Comparison of ENCODE assay signal across 28 mouse cellular contexts in genomic region chr12:26059090-26059489, GRCm38 (mm10).
DNase-seq lines count a peak whose midpoint lies in the region; ATAC-seq and TF ChIP-seq lines count a peak whose summit lies in the region.
"Had no signal": no experiment of that assay in that cellular context is flagged by ENCODE, and none has a peak within 500 bp of the region (broad histone marks: within the 10 kb centered on the region; RNA-seq: fewer than 3 reads in every experiment).

No protein-coding gene starts in this region.

- no peak for ATAC-seq in neural tube, embryonic 15.5 days (ENCODE audit: low FRiP score)
- ATAC-seq in inflammation-experienced regulatory T-cells, adult 6 months: peak; percentile 45
- ATAC-seq in liver, embryonic 12.5 days: no peak
- ATAC-seq: forebrain, embryonic 15.5 days; hindbrain, embryonic 16.5 days; intestine, postnatal 0 days had no signal

- in situ Hi-C loops in CH12.LX (cut with MboI; ENCODE audit: low pct_ligation_motif_present, low pct_unique_long_range_greater_than_20kb, low sequenced_read_pairs): no loop called here

- no peaks in the 10 kb centered on the region for H3K9me3 ChIP-seq in neural tube, embryonic 15.5 days (replicated peaks)
- no peaks in the 10 kb centered on the region for H3K9me3 ChIP-seq in CH12.LX (replicated peaks; ENCODE audit: low read length)
- H3K9me3 ChIP-seq in liver, embryonic 12.5 days (replicated peaks): no peaks in the 10 kb centered on the region
- H3K9me3 ChIP-seq: embryonic facial prominence, embryonic 10.5 days; embryonic facial prominence, embryonic 13.5 days; forebrain, embryonic 12.5 days; forebrain, embryonic 15.5 days; heart, embryonic 12.5 days; heart, embryonic 15.5 days; hindbrain, embryonic 10.5 days; hindbrain, embryonic 13.5 days had no signal

- dilution Hi-C loops in CH12.LX (cut with MboI; ENCODE audit: extremely low pct_ligation_motif_present, extremely low pct_unique_long_range_greater_than_20kb, low sequenced_read_pairs): no loop called here

- H3K36me3 ChIP-seq in neural tube, embryonic 15.5 days: no peaks in the 10 kb centered on the region
- no peaks in the 10 kb centered on the region for H3K36me3 ChIP-seq in CH12.LX (replicated peaks in 1 of 2; ENCODE audit: control insufficient read depth in 1 of 2, insufficient read depth in 1 of 2, low read length in 1 of 2)
- no peaks in the 10 kb centered on the region for H3K36me3 ChIP-seq in liver, embryonic 12.5 days
- H3K36me3 ChIP-seq: embryonic facial prominence, embryonic 10.5 days; embryonic facial prominence, embryonic 13.5 days; forebrain, embryonic 12.5 days; forebrain, embryonic 15.5 days; heart, embryonic 12.5 days; heart, embryonic 15.5 days; hindbrain, embryonic 10.5 days; hindbrain, embryonic 13.5 days had no signal

- no peaks in the 10 kb centered on the region for H3K4me1 ChIP-seq in neural tube, embryonic 15.5 days
- H3K4me1 ChIP-seq in CH12.LX (ENCODE audit: control insufficient read depth in 1 of 2, insufficient read depth in 2 of 2): peaks cover 0 to 3% of the 10 kb centered on the region in 2 experiments; a peak in 1 of 4 replicates
- no peaks in the 10 kb centered on the region for H3K4me1 ChIP-seq in liver, embryonic 12.5 days
- H3K4me1 ChIP-seq: embryonic facial prominence, embryonic 13.5 days; forebrain, embryonic 12.5 days; forebrain, embryonic 15.5 days; heart, embryonic 12.5 days; heart, embryonic 15.5 days; hindbrain, embryonic 13.5 days had no signal

- H3K4me2 ChIP-seq in neural tube, embryonic 15.5 days: no peak overlapping the region
- no peak overlapping the region for H3K4me2 ChIP-seq in CH12.LX (ENCODE audit: insufficient read depth, low read depth, poor library complexity, severe bottlenecking)
- H3K4me2 ChIP-seq in liver, embryonic 12.5 days: no peak overlapping the region
- H3K4me2 ChIP-seq: embryonic facial prominence, embryonic 13.5 days; forebrain, embryonic 12.5 days; forebrain, embryonic 15.5 days; heart, embryonic 12.5 days; heart, embryonic 15.5 days; hindbrain, embryonic 13.5 days had no signal

- H3K27ac ChIP-seq in neural tube, embryonic 15.5 days (replicated peaks): no peak overlapping the region
- H3K27ac ChIP-seq in CH12.LX (ENCODE audit: insufficient read depth, low read depth): no peak overlapping the region
- H3K27ac ChIP-seq in liver, embryonic 12.5 days: no peak overlapping the region
- H3K27ac ChIP-seq: embryonic facial prominence, embryonic 10.5 days; embryonic facial prominence, embryonic 13.5 days; forebrain, embryonic 12.5 days; forebrain, embryonic 15.5 days; heart, embryonic 15.5 days; hindbrain, embryonic 10.5 days; hindbrain, embryonic 13.5 days had no signal

- peak; percentile 5 for DNase-seq in neural tube, embryonic 10.5 days (ENCODE audit: extremely low spot score, low spot score)
- DNase-seq in CH12.LX (ENCODE audit: extremely low read depth): peak; percentile 26
- no peak for DNase-seq in spleen, postnatal 14 days (ENCODE audit: low spot score in 2 of 2)
- DNase-seq: adrenal gland, adult 8-10 months; adrenal gland, postnatal 25 days; B cell, adult 2 months; cerebellum, adult 11-12 months; cerebellum, adult 8-10 months; cerebellum, postnatal 10 days; cerebellum, postnatal 36 days; embryo, embryonic 11 days; gastrocnemius, postnatal 36 days; heart, postnatal 10 days; heart, postnatal 36 days had no signal

- no peak for TF ChIP-seq CTCF in CH12.LX (conservative IDR thresholded peaks at IDR 0.05 in 1 of 2, IDR thresholded peaks at IDR 0.05 in 1 of 2; ENCODE audit: low read depth in 2 of 2, low read length in 2 of 2)

- no peak overlapping the region for H3K4me3 ChIP-seq in neural tube, embryonic 15.5 days (replicated peaks)
- H3K4me3 ChIP-seq in CH12.LX (replicated peaks in 1 of 3; ENCODE audit: low read depth in 2 of 3, low read length in 2 of 3, poor library complexity in 1 of 3): no peak overlapping the region
- H3K4me3 ChIP-seq in liver, embryonic 12.5 days: no peak overlapping the region
- H3K4me3 ChIP-seq: embryonic facial prominence, embryonic 10.5 days; embryonic facial prominence, embryonic 13.5 days; erythroblast, embryonic 14.5 days; forebrain, embryonic 12.5 days; forebrain, embryonic 15.5 days; heart, embryonic 12.5 days; heart, embryonic 15.5 days; hindbrain, embryonic 10.5 days; hindbrain, embryonic 13.5 days had no signal

- 95% methylated on average over 4 of the region's 4 CpGs for WGBS in neural tube, embryonic 15.5 days
- WGBS in liver, embryonic 12.5 days (ENCODE audit: insufficient replicate concordance): 66% methylated on average over 4 of the region's 4 CpGs

- H3K79me2 ChIP-seq in CH12.LX (replicated peaks; ENCODE audit: control insufficient read depth, extremely low read depth, insufficient read depth, poor library complexity, severe bottlenecking): no peaks in the 10 kb centered on the region

- H3K27me3 ChIP-seq in neural tube, embryonic 15.5 days (replicated peaks): no peaks in the 10 kb centered on the region
- H3K27me3 ChIP-seq in CH12.LX (replicated peaks): no peaks in the 10 kb centered on the region
- H3K27me3 ChIP-seq in liver, embryonic 12.5 days (replicated peaks): no peaks in the 10 kb centered on the region
- H3K27me3 ChIP-seq: embryonic facial prominence, embryonic 13.5 days; forebrain, embryonic 12.5 days; forebrain, embryonic 15.5 days; heart, embryonic 12.5 days; heart, embryonic 15.5 days; hindbrain, embryonic 13.5 days had no signal

- H3K9ac ChIP-seq in neural tube, embryonic 15.5 days (replicated peaks): no peak overlapping the region
- no peak overlapping the region for H3K9ac ChIP-seq in CH12.LX (ENCODE audit: insufficient read depth, low read depth)
- H3K9ac ChIP-seq in liver, embryonic 12.5 days: no peak overlapping the region
- H3K9ac ChIP-seq: embryonic facial prominence, embryonic 13.5 days; forebrain, embryonic 12.5 days; forebrain, embryonic 15.5 days; heart, embryonic 12.5 days; heart, embryonic 15.5 days; hindbrain, embryonic 13.5 days had no signal

- peak; percentile 79 for TF ChIP-seq EP300 in CH12.LX (IDR thresholded peaks at IDR 0.05; ENCODE audit: low read length)

- no peak for TF ChIP-seq RAD21 in CH12.LX (IDR thresholded peaks at IDR 0.05; ENCODE audit: low read depth, low read length)

- no peak for TF ChIP-seq POLR2A in CH12.LX (IDR thresholded peaks at IDR 0.05; ENCODE audit: low read depth, low read length)

TF ChIP-seq in CH12.LX, 34 proteins besides CTCF, POLR2A, EP300 and RAD21:
- no peak for TF ChIP-seq MYC (IDR thresholded peaks at IDR 0.05; ENCODE audit: low read depth, low read length)
- TF ChIP-seq BHLHE40 (IDR thresholded peaks at IDR 0.05; ENCODE audit: low read depth, low read length): peak; percentile 63
- no peak for TF ChIP-seq UBTF (IDR thresholded peaks at IDR 0.05; ENCODE audit: low read depth, low read length)
- TF ChIP-seq CHD2 (IDR thresholded peaks at IDR 0.05; ENCODE audit: low read length): no peak
- peak; percentile 43; the same call in 1 of the 2 replicates for TF ChIP-seq TCF12 (IDR thresholded peaks at IDR 0.05; ENCODE audit: low read depth, low read length)
- TF ChIP-seq MEF2A (IDR thresholded peaks at IDR 0.05; ENCODE audit: borderline replicate concordance, low read depth, low read length): no peak
- TF ChIP-seq USF1 (IDR thresholded peaks at IDR 0.05; ENCODE audit: low read depth, low read length): no peak
- no peak for TF ChIP-seq TBP (conservative IDR thresholded peaks at IDR 0.05; ENCODE audit: low read depth, low read length)
- TF ChIP-seq SIN3A (IDR thresholded peaks at IDR 0.05; ENCODE audit: low read length): no peak
- TF ChIP-seq NRF1 (IDR thresholded peaks at IDR 0.05; ENCODE audit: low read depth, low read length): no peak
- TF ChIP-seq MAX (IDR thresholded peaks at IDR 0.05; ENCODE audit: low read length): no peak
- no peak for TF ChIP-seq POLR2AphosphoS2 (IDR thresholded peaks at IDR 0.05; ENCODE audit: low read depth, low read length)
- TF ChIP-seq ZNF384 (IDR thresholded peaks at IDR 0.05; ENCODE audit: low read depth, low read length): no peak
- TF ChIP-seq NELFE (IDR thresholded peaks at IDR 0.05; ENCODE audit: low read depth, low read length): no peak
- TF ChIP-seq E2F4 (IDR thresholded peaks at IDR 0.05; ENCODE audit: insufficient replicate concordance, low read depth, low read length): no peak
- TF ChIP-seq ZKSCAN1 (IDR thresholded peaks at IDR 0.05; ENCODE audit: borderline replicate concordance, low read depth, low read length): no peak
- TF ChIP-seq PAX5 (IDR thresholded peaks at IDR 0.05; ENCODE audit: low read length): no peak
- TF ChIP-seq GABPA (IDR thresholded peaks at IDR 0.05; ENCODE audit: insufficient replicate concordance, low read depth, low read length): no peak
- TF ChIP-seq RCOR1 (conservative IDR thresholded peaks at IDR 0.05; ENCODE audit: low read depth, low read length): 0 out of 2 replicates have a peak, but pooled peaks have one; percentile 17
- no peak for TF ChIP-seq KAT2A (IDR thresholded peaks at IDR 0.05; ENCODE audit: insufficient replicate concordance, low read length)
- no peak for TF ChIP-seq MXI1 (IDR thresholded peaks at IDR 0.05; ENCODE audit: low read depth, low read length)
- no peak for TF ChIP-seq ETS1 (conservative IDR thresholded peaks at IDR 0.05; ENCODE audit: low read depth, low read length)
- TF ChIP-seq JUND (conservative IDR thresholded peaks at IDR 0.05; ENCODE audit: low read depth, low read length): peak; percentile 60; the same call in 1 of the 2 replicates
- no peak for TF ChIP-seq SMC3 (IDR thresholded peaks at IDR 0.05; ENCODE audit: low read depth, low read length)
- 0 out of 2 replicates have a peak, but pooled peaks have one; percentile 24 for TF ChIP-seq JUN (IDR thresholded peaks at IDR 0.05; ENCODE audit: insufficient read depth, low read depth, low read length)
- no peak for TF ChIP-seq ZMIZ1 (IDR thresholded peaks at IDR 0.05; ENCODE audit: low read depth, low read length)
- no peak for TF ChIP-seq ELF1 (IDR thresholded peaks at IDR 0.05; ENCODE audit: low read depth, low read length)
- TF ChIP-seq CHD1 (IDR thresholded peaks at IDR 0.05; ENCODE audit: low read depth, low read length): no peak
- TF ChIP-seq USF2 (conservative IDR thresholded peaks at IDR 0.05; ENCODE audit: low read depth, low read length): no peak
- no peak for TF ChIP-seq HCFC1 (IDR thresholded peaks at IDR 0.05; ENCODE audit: low read depth, low read length)
- TF ChIP-seq MAFK (IDR thresholded peaks at IDR 0.05; ENCODE audit: insufficient replicate concordance, low read length): no peak
- no peak for TF ChIP-seq ZC3H11A (IDR thresholded peaks at IDR 0.05; ENCODE audit: low read depth, low read length)
- TF ChIP-seq IRF4 (IDR thresholded peaks at IDR 0.05; ENCODE audit: low read depth, low read length): peak; percentile 80
- TF ChIP-seq MAZ (IDR thresholded peaks at IDR 0.05; ENCODE audit: low read depth, low read length): no peak

Comparison
In these comparisons a context has a peak if more than half of its experiments do, and no peak if none do; other contexts are left out.
1. DNase-seq: peak in neural tube, embryonic 10.5 days (single experiment) and CH12.LX (single experiment); none in spleen, postnatal 14 days (0 of 2).